Mouse (Mus musculus) natural killer cell, adult 2 months (primary cell): Measurements from ENCODE around the gene Ptafr.

Experiments
- DNase-seq, 2 experiments: peaks; one replicate each; pipeline ENCODE4 v3.0.0; 2022; ENCODE audit warnings: low spot score in 2 of 2

Ptafr gene

DNA sequence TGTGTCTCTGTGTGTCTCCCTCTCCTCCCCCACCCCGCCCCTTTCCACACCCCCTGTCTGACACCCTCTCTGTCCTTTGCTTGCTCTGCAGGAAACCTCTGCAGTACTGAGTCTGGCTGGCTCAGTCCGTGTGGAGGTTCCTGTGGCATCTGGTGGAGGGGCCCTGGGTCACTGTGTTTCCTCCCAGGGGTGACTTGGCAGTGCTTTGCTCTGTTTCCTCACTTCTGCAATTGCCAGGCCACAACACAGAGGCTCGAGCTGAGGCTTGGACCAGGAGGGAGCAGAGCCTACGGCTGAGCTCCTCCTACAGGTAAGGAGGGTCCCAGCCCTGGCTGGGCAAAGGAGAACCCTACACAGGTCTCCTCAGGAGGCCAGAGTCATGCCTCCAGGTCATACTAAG lies at the start of gene Ptafr:
Gene Ptafr (plus strand): TSS at position 103 of the 400 bp plus-strand sequence.
- no peak for DNase-seq

- DNase-seq = peak; percentile 75 to 85
Observed at GRCm38 (mm10) chr4:132514555-132515135, 49.2 kb upstream of the Ptafr start.

- peak; percentile 85 to 92 for DNase-seq
Observed at GRCm38 (mm10) chr4:132515369-132516155, 48.3 kb upstream of the Ptafr start.

- no peak for DNase-seq
Observed at GRCm38 (mm10) chr4:132518066-132518465, 45.8 kb upstream of the Ptafr start.

DNA sequence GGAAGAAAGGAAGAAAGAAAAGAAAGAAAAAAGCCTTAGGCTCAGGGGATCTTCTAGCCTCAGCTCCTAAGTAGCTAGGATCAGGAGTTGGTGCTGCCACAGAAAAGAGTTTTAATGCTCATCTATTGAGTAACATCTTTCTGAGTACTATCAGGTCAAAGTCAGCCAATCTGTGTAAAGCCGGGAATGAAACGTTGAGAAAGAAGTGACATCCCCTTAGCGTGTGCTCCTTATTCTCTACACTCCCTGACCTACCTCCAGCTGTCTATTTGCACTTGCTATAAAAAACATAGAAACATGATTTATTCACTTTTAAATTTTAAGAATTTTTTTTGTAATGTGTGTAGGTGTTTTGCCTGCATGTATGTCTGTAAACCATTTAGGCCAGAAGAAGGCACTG lies 44.7 kb upstream of the Ptafr start:
- DNase-seq = no peak

DNA sequence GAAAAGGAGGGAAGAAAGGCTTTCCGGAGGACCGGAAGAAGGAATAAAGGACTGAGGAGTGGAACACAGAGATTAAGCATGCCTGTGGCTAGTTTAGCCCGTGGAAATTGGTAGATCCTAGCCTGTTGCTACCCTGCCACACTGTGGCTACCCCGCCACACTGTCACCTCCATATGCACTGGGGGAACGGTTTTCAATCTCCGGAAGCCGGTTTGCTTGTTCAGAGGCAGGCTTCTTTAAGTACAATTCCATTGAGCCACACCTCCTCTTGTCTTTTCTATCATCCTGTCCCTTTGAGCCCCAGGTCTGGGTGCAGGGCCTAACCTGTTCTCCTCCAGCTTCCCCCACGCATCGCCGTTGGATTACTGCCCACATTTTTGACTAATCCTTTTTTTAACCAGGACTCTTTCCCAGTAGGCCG lies 39.5 kb upstream of the Ptafr start:
- no peak for DNase-seq

DNA sequence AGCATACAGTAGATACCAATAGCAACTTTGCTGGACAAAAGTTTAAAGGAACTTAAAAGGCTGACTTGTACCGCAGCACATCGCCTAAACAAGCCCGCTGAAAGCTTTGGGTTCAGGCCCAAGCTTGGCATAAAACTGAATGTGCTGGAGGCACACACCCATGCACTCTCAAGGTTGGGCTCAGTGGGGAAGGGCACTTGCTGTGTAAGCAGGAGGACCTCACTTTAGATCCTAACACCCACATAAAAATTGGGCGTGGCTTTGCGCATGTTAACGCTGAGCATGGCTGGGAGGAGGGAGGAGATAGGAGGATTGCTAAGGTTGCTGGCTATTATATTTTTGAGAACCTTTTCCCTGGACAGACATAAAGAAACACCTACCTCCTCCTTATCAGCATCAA lies 39.1 kb upstream of the Ptafr start:
- no peak for DNase-seq

DNA sequence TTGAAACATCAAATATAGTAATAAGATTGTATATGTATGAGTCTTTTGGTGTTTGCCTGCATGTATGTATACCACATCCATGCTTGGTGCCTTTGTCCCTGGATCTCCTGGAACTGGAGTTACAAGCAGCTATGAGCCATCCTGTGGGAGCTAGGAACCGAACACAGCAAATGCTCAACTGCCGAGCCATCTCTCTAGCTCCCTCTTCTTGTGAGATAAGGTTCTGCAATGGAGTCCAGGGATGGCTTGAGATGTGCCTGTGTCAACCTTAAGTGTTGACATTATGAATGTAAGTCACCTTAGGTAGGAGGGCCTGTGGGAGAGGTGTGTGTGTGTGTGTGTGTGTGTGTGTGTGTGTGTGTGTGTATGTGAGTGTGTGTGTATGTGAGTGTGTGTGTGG lies 37.2 kb upstream of the Ptafr start:
- DNase-seq = peak in 1 of 2 experiments; percentile 21

DNA sequence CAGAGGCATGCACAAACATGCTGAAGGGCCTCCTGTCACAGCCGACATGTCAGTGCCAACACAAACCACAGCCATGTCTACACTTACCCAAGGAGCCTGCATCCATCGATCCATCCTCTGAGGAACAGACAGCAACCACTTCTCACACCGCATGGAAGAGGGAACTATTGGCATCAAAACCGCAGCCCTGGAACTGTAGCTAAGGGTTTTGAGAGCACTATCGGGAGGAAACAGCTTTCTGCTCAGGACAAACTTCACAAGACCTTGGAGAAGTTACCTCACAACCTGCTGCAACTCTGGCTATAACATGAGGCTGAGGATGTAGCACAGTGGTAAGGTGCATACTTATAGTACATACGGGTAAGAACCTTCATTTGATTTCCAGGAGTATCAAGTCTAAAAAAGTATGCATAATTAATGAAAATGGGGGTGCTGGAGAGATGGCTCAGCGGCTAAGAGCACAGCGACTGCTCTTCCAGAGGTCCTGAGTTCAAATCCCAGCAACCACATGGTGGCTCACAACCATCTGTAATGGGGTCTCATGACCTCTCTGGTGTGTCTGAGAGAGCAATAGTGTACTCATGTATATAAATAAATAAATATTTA lies 35.8 kb upstream of the Ptafr start:
- no peak for DNase-seq

DNA sequence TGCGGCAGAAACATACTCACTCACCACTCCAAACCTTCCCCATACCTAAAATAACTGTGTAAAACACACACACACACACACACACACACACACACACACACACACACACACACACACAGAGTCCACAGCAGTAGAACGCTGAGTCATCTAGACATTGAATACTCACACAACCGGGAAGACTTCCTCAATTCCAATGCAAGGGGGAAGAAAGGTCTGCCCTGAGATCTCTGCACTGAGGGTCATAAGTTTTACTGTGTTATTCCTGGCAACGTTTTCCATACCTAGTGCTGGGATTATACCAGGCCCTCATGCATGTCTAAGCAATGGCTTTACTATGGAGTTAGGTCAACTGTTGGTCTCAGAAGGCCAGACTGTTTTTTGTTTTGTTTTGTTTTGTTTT lies 34.5 kb upstream of the Ptafr start:
- DNase-seq = no peak

DNA sequence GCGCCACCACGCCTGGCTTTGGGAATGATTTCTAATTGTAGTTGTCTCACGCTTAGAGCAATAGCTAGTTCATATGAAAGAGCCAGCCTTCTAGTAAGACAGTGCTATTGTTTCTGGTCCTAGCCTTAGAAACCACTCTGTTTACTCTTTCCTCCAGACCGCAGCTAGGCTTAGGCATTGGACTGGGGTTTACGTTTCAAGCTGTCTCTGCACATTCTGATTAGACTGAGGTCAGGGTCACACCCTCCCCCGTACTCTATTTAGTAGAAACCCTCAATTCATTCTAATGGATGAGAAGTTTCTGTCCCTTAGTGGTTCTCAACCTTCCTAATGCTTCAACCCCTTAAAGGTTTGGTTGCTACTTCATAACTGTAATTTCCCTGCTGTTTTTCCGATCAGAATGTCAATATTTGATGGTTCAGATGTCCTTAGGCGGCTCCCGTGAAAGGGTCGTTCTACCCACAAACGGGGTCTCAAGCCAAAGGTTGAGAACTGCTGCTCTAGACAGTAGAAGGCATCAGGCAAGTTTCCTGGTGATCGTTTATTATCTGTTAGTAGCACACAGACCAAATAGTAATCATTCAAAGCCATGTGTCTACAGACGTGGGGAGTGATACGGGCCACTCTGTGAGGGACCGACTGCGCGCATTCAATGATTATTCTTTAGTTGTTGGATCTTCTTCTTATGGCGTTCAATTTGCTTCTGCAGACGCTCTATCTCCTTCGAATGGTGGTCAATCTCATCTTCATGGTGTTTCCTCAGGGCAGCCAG lies 33.6 kb upstream of the Ptafr start:
- DNase-seq = no peak

DNA sequence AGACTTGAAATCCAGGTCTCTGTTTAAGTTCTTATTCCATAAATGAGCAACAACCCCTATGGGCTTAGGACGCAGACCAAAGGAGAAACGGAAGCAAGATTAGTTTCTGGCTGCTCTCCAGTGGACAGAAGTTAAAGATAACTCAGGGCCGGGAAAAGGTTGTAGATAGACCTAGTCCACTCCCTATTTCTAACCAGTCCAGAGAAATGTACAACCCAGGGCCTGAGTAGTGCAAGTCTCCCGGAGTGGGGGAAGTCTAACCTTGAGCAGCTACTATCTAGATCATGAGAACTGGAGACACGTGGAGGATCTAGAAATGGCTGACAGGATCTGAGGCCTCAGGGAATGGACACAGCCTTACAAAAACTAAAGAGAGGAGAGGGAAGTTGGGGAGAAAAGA lies 31.4 kb upstream of the Ptafr start:
- no peak for DNase-seq

DNA sequence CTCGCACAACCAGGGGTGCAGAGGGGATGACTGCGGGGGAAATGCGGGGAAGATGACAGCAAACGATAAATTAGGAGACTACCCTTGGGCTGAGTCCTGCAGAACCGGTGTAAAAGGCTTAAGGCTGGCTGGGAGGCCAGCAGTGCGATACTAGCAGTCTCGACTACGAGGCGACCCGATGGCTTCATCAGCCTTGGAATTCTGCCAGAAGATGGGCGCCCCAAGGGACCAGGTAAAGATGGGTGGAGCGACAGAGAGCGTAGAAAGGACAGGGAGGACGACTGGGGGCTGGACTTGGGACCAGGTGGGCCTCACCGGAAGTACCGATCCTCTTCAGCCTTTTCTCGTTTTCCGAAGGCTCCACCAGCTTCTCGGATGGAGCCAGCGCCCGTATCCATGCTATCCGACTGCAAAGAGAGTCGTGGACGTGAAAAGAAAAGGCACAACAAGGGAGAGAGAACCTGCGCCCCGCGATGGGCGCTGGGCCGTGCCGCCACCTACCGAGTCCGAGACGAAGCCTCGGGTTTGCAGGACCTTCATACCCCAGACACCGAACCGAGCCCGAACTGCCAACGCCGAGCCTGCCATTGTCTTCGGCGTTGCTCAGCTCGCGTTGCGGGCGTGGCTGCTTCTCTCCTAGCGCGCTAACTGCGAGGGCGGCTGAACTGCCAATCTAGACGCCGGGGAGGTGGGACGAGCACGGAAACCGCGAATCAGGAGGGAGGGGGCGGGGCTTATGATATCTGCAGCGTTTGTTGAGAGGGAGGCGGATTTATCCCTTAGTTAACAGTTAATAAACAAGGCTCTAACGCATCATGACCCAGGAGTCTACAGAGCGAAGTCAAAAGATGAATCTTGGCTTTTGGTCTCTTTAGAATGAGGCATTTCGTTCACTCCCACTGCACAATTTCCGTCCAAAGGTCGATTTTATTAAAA lies 30.6 kb upstream of the Ptafr start, which contains the start of gene Atpif1:
Gene Atpif1 (minus strand): TSS at position 679 of the 936 bp plus-strand sequence.
- DNase-seq = peak; percentile 79 to 85

DNA sequence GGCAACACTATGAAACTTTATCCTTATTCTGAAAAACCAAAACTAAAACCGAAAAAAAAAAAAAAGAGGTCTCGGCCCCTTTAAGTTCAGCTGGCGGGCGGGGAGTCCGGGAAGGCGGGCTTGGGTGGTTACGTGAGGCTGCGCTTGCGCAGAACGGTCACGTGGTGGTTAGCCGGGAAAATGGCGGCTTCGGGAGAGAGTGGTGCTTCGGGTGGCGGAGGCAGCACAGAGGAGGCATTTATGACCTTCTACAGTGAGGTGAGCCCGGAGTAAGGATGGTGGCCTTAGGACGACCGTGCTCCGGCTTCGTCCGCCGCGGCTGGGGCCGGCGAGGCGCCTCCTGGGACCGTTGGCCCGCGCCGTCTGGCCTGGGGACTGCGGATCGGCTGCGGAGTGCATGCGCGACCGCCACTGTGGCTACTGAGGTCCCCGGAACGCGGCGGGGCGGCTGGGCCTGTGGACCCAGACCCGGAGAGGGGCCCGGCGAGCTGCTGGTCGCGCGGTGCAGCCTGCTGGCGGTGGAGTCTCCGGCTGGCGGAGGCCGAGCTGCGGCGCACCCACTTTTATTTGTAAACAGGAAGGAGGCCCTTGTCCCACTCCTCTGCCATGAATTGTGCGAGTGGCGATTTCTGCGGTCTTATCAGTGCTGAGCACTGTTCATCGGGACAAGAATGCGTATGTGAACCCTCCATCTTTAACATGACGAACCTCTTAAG lies 28.3 kb upstream of the Ptafr start, which contains the start of gene Dnajc8:
Gene Dnajc8 (plus strand): TSS at position 145 of the 716 bp plus-strand sequence.
- DNase-seq = peak; percentile 93 to 94

GRCm38 (mm10) chr4:132539481-132539880 lies 24.4 kb upstream of the Ptafr start:
- no peak for DNase-seq

DNA sequence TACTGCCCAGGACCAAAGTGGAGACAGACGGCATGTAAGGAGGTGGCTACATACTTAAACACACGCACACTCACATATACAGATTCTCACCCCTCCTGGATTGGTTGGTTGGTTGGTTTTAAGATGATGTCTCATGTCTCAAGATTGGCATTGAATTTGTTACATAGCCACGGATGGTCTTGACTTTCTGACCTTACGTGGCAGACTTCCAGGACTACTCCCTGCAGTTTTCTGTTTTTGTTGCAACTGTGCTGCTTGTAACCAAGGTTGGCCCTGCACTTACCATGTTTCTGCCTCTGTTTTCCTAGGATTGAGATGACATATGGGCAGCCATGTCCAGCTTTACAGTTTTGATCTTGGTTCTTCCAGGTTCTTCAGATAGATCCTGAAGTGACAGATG lies 22.5 kb upstream of the Ptafr start:
- DNase-seq = no peak

- no peak for DNase-seq
Observed at GRCm38 (mm10) chr4:132542724-132543123, 21.1 kb upstream of the Ptafr start.

DNA sequence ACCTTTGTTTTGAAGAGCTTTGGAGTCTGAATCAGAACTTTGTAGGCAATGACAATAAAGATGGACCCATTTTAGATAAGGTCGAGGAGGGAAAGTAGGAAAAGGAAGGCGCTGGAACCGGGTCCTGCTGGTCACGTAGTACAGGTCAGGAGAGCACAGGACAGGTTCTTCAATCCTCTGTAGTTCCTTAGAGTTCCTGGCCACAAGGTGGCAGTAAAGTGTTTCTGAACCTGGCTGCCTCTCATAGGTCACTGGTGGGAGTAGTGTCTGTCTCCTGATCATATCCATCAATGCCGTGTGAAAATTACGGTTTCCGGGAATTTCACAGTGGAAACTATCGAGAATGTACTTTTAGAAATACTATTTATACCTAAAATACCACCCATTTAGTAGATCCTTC lies 18.0 kb upstream of the Ptafr start:
- peak; percentile 59 to 71 for DNase-seq

- DNase-seq = no peak
Observed at GRCm38 (mm10) chr4:132554221-132554620, 9.6 kb upstream of the Ptafr start.

GRCm38 (mm10) chr4:132554653-132555052 lies 9.2 kb upstream of the Ptafr start:
- no peak for DNase-seq
